In genomic region chr12:4717417-4717816, GRCm38 (mm10) we compare ENCODE assay signal across 9 mouse cellular contexts. TPM values are rescaled to one million over a fixed set of nuclear protein-coding genes. Genes with fewer than 3 reads are reported as not detected.
DNase-seq lines count a peak whose midpoint lies in the region; ATAC-seq and TF ChIP-seq lines count a peak whose summit lies in the region.
"Had no signal": no experiment of that assay in that cellular context is flagged by ENCODE, and none has a peak within 500 bp of the region (broad histone marks: within the 10 kb centered on the region; RNA-seq: fewer than 3 reads in every experiment).

No protein-coding gene starts in this region.

- ATAC-seq in frontal cortex, adult (ENCODE audit: low TSS enrichment) = 0 out of 2 replicates have a peak, but pooled peaks have one; percentile 47
- peak; percentile 74; the same call in 1 of the 2 replicates for ATAC-seq in forebrain, embryonic 15.5 days (replicated peaks)
- 0 out of 2 replicates have a peak, but pooled peaks have one; percentile 40 for ATAC-seq in limb, embryonic 15.5 days (ENCODE audit: insufficient number of reproducible peaks, low FRiP score, low TSS enrichment, low read depth)
- 0 out of 2 replicates have a peak, but pooled peaks have one; percentile 59 for ATAC-seq in neural tube, embryonic 15.5 days (ENCODE audit: low FRiP score)

- H3K27me3 ChIP-seq in forebrain, embryonic 15.5 days = no peaks in the 10 kb centered on the region
- H3K27me3 ChIP-seq in limb, embryonic 15.5 days = no peaks in the 10 kb centered on the region
- no peaks in the 10 kb centered on the region for H3K27me3 ChIP-seq in neural tube, embryonic 15.5 days (replicated peaks)
- no peaks in the 10 kb centered on the region for H3K27me3 ChIP-seq in cerebellum, adult 2 months (ENCODE audit: control insufficient read depth, insufficient read depth, low read length)

- H3K36me3 ChIP-seq in forebrain, embryonic 15.5 days = 0 out of 2 replicates have a peak, but pooled peaks cover 6% of the 10 kb centered on the region
- H3K36me3 ChIP-seq in limb, embryonic 15.5 days = peaks cover 12% of the 10 kb centered on the region
- H3K36me3 ChIP-seq in neural tube, embryonic 15.5 days = peaks cover 11% of the 10 kb centered on the region

- H3K27ac ChIP-seq in forebrain, embryonic 15.5 days (replicated peaks) = no peak overlapping the region
- no peak overlapping the region for H3K27ac ChIP-seq in limb, embryonic 15.5 days
- H3K27ac ChIP-seq in neural tube, embryonic 15.5 days (replicated peaks) = no peak overlapping the region
- H3K27ac ChIP-seq in cerebellum, adult 2 months (ENCODE audit: insufficient read depth, low read length) = no peak overlapping the region

- H3K9ac ChIP-seq in forebrain, embryonic 15.5 days (replicated peaks) = no peak overlapping the region
- H3K9ac ChIP-seq in limb, embryonic 15.5 days = no peak overlapping the region
- no peak overlapping the region for H3K9ac ChIP-seq in neural tube, embryonic 15.5 days (replicated peaks)

- no peaks in the 10 kb centered on the region for H3K9me3 ChIP-seq in forebrain, embryonic 15.5 days
- H3K9me3 ChIP-seq in limb, embryonic 15.5 days = no peaks in the 10 kb centered on the region
- H3K9me3 ChIP-seq in neural tube, embryonic 15.5 days (replicated peaks) = no peaks in the 10 kb centered on the region

- H3K4me1 ChIP-seq in forebrain, embryonic 15.5 days = no peaks in the 10 kb centered on the region
- no peaks in the 10 kb centered on the region for H3K4me1 ChIP-seq in limb, embryonic 15.5 days
- no peaks in the 10 kb centered on the region for H3K4me1 ChIP-seq in neural tube, embryonic 15.5 days
- H3K4me1 ChIP-seq in cerebellum, adult 2 months (ENCODE audit: control insufficient read depth, insufficient read depth, low read length) = no peaks in the 10 kb centered on the region

- TF ChIP-seq CTCF in cerebellum, adult 2 months (IDR thresholded peaks at IDR 0.05; ENCODE audit: borderline replicate concordance, insufficient read depth, low read depth, low read length) = no peak

- 10% methylated on average over 7 of the region's 7 CpGs for WGBS in forebrain, embryonic 15.5 days
- WGBS in limb, embryonic 15.5 days = 11% methylated on average over 7 of the region's 7 CpGs
- 9% methylated on average over 7 of the region's 7 CpGs for WGBS in neural tube, embryonic 15.5 days
- WGBS in cerebellum, adult 2 months = 27% methylated on average over 7 of the region's 7 CpGs

- H3K4me3 ChIP-seq in forebrain, embryonic 15.5 days = no peak overlapping the region
- no peak overlapping the region for H3K4me3 ChIP-seq in limb, embryonic 15.5 days
- H3K4me3 ChIP-seq in neural tube, embryonic 15.5 days (replicated peaks) = no peak overlapping the region
- no peak overlapping the region for H3K4me3 ChIP-seq in cerebellum, adult 2 months (replicated peaks; ENCODE audit: insufficient read depth, low read depth, low read length)
- H3K4me3 ChIP-seq: myocyte had no signal

- TF ChIP-seq POLR2A in cerebellum, adult 2 months (IDR thresholded peaks at IDR 0.05; ENCODE audit: borderline replicate concordance, insufficient read depth, low read length) = no peak

- no peak overlapping the region for H3K4me2 ChIP-seq in forebrain, embryonic 15.5 days (replicated peaks)
- H3K4me2 ChIP-seq in limb, embryonic 15.5 days = no peak overlapping the region
- H3K4me2 ChIP-seq in neural tube, embryonic 15.5 days = no peak overlapping the region

- no peak for DNase-seq in frontal cortex, postnatal 14 days (ENCODE audit: low spot score in 2 of 2)
- peak; percentile 66 for DNase-seq in R1 (ENCODE audit: low read depth, low spot score)
- no peak for DNase-seq in cerebellum, adult 2 months
- DNase-seq in right cerebral cortex, postnatal 25 days = no peak

RNA-seq across cellular contexts. Expression of gene Fam228a, which starts 20.8 kb away (rescaled TPM):
- 0.61 and 0.89 TPM in 2 replicates for polyA plus RNA-seq in forebrain, embryonic 15.5 days (2015; fragmentation: Nextera tagmentation; extraction: Ambion mirVana)
- polyA plus RNA-seq in limb, embryonic 15.5 days (2015; fragmentation: Nextera tagmentation; extraction: Ambion mirVana) = 0.20 and 0.52 TPM in 2 replicates
- polyA plus RNA-seq in neural tube, embryonic 15.5 days (2015; fragmentation: Nextera tagmentation; extraction: Ambion mirVana) = 1.1 and 1.3 TPM in 2 replicates
- 2.1 and 2.2 TPM in 2 replicates for polyA plus RNA-seq in cerebellum, adult 2 months (2012; rRNA removed)
- polyA plus RNA-seq: myocyte had no signal

RNA-seq across cellular contexts. Expression of gene Pfn4, which starts 51.4 kb away (rescaled TPM):
- 9.3 and 10.7 TPM in 2 replicates for polyA plus RNA-seq in forebrain, embryonic 15.5 days (2015; fragmentation: Nextera tagmentation; extraction: Ambion mirVana)
- polyA plus RNA-seq in limb, embryonic 15.5 days (2015; fragmentation: Nextera tagmentation; extraction: Ambion mirVana) = 3.6 and 3.9 TPM in 2 replicates
- 12.0 and 13.3 TPM in 2 replicates for polyA plus RNA-seq in neural tube, embryonic 15.5 days (2015; fragmentation: Nextera tagmentation; extraction: Ambion mirVana)
- polyA plus RNA-seq in cerebellum, adult 2 months (2012; rRNA removed) = 8.9 and 11.0 TPM in 2 replicates

RNA-seq across cellular contexts. Expression of gene Fam228b, which starts 51.6 kb away (rescaled TPM):
- 4.8 TPM in 2 replicates for polyA plus RNA-seq in forebrain, embryonic 15.5 days (2015; fragmentation: Nextera tagmentation; extraction: Ambion mirVana)
- 3.6 and 5.1 TPM in 2 replicates for polyA plus RNA-seq in limb, embryonic 15.5 days (2015; fragmentation: Nextera tagmentation; extraction: Ambion mirVana)
- 6.1 and 7.7 TPM in 2 replicates for polyA plus RNA-seq in neural tube, embryonic 15.5 days (2015; fragmentation: Nextera tagmentation; extraction: Ambion mirVana)
- 6.9 and 11.4 TPM in 2 replicates for polyA plus RNA-seq in cerebellum, adult 2 months (2012; rRNA removed)
